Mouse (Mus musculus): ENCODE measurements around the gene Coro1b. TPM values are rescaled to one million over a fixed set of nuclear protein-coding genes. Genes with fewer than 3 reads are reported as not detected.

The Coro1b gene
- polyA plus RNA-seq, 1 experiment from 2014 or later, result 184 TPM

DNA sequence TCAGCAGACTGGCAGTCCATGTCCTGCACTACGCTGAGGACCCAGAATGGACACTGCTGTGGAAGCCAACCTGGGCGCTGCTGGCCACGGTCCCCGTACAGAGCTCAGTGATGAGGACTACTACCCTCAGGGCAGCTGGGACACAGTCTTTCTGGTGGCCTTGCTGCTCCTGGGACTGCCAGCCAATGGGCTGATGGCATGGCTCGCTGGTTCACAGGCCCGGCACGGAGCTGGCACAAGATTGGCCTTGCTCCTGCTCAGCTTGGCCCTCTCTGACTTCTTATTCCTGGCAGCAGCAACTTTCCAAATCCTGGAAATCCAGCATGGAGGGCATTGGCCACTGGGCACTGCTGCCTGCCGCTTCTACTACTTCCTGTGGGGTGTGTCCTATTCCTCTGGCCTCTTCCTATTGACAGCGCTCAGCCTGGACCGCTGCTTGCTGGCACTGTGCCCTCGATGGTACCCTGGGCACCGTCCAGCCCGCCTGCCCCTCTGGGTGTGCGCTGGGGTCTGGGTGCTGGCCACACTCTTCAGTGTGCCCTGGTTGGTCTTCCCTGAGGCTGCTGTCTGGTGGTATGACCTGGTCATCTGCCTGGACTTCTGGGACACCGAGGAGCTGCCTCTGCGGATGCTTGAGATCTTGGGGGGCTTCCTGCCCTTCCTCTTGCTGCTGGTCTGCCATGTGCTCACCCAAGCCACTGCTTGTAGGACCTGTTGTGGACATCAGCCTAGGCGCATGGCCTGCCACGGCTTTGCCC is 5.8 kb upstream of the Coro1b start:
- no peak for DNase-seq (ENCODE audit: low spot score)

DNA sequence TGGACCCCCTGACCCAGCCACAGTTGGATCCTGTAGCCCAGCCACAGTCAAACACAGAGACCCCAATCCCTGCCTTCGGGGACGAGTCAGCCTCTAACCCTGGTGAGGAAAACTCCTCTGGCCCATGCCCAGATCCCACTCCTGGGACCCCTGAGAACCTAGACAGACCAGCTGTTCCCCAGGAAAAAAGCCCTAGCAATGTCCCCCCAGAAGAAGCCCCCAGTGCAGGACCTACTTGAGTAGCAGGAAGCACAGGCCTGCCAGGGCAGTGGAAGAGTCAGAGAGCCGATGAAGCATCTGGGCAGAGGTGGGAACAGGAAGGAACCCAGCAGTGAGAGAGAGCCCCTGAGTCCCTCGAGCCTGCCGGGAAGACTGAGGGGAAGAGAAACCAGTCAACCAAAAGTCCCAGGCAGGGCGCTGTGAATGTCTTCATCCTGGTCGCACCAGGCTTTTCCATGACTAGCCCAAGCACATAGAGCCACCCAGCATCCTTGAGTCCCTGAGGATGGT is 4.6 kb upstream of the Coro1b start, which contains the start of gene Cabp4:
Cabp4 (minus strand) TSS at position 275 of the 510 bp plus-strand sequence.
- DNase-seq (ENCODE audit: low spot score), result no peak

DNA sequence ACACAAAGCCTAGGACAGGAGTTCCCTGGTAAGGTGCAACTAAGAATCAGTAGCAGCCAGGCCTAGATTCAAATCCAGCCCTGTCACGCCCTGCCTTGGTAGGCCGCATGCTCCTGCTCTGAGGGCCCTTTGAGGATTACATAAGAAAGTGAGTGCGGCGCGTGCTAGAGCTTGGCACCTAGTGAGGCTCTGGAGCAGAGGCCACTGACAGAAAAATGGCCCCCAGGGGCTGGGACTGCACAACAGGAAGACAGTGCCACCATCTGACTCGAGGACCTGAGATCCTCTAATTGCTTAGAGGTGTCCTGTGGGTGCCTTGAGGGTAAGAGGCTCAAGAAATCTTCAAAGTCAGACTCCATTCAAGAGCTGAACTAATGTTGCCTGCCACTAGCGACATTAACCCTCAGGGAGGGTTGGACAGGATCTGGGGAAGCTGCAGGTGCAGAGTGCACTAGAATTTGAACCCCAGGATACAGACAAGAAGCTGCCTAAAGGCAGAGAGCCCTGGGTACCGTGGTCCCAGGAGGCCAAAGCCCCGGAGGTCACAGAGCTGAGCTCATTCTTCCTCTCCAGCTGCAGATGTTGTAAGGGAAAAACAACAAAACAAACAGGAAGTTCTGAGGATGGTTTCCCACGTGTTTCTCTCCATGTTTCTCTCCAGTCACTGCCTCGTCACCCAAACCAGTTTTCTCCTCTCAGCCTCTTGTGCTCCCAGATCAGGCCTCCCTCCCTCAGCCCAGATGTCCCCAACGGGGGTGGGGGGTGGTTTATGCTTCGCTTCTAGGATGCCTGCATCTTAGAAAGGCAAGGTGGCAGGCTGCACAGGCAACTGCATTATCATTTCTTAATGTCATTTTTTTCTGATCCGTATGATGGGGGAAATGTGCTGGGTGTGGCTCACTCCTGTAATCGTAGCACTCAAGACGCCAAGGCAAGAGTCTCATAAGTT is 3.6 kb upstream of the Coro1b start:
- peak; percentile 40 for DNase-seq (ENCODE audit: low spot score)

DNA sequence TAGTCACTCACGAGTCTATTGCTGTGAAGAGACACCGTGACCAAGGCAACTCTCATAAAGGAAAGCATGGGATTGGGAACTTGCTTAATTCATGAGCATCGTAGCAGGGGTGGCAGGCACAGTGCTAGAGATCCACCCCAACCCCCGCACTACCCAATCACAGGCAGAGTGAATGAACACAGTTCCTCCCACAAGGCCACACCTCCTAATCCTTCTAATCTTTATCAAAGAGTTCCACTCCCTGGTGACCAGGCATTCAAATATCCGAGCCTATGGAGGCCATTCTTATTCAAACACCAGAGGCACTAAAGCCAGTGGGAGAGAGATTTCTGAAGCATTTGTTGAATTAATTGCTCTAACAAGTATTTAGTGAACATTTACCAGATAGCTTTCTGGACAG is 2.5 kb upstream of the Coro1b start:
- no peak for DNase-seq (ENCODE audit: low spot score)

DNA sequence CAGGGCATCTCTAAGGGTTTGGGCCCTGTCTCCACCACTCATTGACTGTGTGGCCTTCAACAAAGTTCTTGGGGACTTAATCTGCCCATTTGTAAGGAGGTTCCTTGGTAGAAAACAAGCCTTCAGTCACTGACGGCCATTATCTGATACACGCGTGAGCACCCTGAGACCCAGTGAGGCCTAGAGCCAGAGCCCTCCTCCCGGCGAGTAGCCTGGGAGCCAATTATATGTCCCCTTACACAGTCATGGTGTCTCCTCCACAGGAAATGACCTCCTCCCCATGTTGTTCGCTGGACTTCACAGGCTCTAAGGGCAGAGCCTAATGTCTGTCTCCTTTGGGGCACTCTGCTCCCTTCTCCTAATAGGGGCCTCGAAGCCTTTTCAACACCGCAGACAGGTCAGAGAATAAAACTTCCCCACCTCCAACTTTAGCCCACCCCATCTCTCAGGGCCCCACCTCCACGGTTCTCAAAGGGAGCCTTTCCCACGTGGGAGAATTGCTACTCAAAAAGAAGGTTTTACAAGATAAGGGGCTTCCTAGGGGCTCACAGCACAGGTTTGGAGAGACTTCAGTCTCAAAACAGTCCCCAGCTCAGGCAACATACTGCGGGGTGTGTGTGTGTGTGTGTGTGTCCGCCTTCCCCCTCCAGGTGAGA is 1.9 kb upstream of the Coro1b start:
- DNase-seq (ENCODE audit: low spot score), result no peak

GRCm38 (mm10) chr19:4147022-4147405 is 1.4 kb upstream of the Coro1b start:
- no peak for DNase-seq (ENCODE audit: low spot score)

DNA sequence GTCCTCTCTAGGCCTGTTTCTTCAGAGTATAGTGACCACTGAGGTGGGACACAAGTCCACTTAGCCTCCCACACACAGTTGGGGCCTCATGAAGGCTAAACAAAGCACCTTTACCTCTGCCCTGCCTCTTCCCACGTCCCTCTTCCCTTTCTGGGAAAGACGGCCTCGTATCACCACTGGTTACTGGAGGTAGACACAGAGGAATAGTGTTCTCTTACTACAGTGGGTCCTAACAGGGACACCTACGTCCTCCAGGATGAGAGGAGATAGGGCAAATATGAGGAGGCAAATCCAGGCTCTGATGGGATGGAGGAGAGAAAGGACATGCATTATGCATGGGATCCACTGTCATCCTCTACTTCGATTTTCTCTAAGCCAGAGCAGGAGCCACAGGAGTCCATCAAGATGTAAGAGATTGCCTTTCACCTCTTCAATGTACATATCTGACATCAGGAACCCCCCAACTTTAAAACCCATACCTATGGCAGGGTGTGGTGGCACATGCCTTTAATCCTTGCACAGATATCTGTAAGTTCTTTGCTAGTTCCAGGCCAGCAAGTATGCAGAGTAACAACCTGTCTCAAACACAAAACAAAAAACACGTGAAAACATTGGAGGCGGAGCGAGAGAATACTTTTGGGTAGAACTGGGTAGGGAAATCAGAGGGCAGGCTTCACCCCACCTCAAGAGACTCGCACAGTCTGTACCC is 483 bp upstream of the Coro1b start:
- DNase-seq (ENCODE audit: low spot score), result no peak

DNA sequence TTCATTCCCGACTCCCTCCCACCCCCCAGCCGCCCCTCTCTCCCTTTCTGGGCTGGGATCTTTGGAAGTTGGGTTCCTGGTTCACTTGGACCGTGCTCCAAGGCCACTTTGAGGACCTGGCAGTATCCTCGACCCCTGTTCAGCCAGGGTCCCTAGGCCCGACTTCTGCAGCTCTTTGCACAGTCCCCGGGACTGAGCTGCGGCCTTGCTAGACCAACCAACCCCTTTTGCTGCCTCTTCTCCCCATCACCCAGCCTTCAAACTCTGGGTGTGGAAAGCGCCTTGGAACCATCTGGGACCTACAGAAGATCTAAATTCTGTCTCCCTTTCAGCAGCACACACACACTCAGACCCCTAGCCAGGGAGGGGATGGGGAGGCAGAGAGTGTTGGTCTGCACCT is 400 bp downstream of the Coro1b start:
- peak; percentile 33 for DNase-seq (ENCODE audit: low spot score)

DNA sequence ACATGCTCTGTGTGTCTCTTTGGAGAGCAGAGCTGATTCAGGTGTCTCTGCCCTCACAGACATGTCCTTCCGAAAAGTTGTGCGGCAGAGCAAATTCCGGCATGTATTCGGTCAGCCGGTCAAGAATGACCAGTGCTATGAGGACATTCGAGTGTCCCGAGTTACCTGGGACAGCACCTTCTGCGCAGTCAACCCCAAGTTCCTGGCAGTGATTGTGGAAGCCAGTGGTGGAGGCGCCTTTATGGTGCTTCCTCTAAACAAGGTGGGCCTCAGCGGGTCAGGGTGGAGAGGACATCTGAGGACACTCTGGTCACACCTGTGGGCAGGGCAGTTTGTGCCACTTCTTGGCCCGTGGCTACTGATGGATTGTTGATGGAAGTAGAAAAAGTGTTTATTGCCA is 864 bp downstream of the Coro1b start:
- DNase-seq (ENCODE audit: low spot score), result no peak

GRCm38 (mm10) chr19:4149764-4150461 is 1.5 kb downstream of the Coro1b start:
- no peak for DNase-seq (ENCODE audit: low spot score)

GRCm38 (mm10) chr19:4150567-4151487 is 2.4 kb downstream of the Coro1b start:
- DNase-seq (ENCODE audit: low spot score), result no peak

- DNase-seq (ENCODE audit: low spot score), result no peak
Measured at GRCm38 (mm10) chr19:4151488-4151860, 3.1 kb downstream of the Coro1b start.

GRCm38 (mm10) chr19:4151898-4152297 is 3.5 kb downstream of the Coro1b start:
- DNase-seq (ENCODE audit: low spot score), result no peak

DNA sequence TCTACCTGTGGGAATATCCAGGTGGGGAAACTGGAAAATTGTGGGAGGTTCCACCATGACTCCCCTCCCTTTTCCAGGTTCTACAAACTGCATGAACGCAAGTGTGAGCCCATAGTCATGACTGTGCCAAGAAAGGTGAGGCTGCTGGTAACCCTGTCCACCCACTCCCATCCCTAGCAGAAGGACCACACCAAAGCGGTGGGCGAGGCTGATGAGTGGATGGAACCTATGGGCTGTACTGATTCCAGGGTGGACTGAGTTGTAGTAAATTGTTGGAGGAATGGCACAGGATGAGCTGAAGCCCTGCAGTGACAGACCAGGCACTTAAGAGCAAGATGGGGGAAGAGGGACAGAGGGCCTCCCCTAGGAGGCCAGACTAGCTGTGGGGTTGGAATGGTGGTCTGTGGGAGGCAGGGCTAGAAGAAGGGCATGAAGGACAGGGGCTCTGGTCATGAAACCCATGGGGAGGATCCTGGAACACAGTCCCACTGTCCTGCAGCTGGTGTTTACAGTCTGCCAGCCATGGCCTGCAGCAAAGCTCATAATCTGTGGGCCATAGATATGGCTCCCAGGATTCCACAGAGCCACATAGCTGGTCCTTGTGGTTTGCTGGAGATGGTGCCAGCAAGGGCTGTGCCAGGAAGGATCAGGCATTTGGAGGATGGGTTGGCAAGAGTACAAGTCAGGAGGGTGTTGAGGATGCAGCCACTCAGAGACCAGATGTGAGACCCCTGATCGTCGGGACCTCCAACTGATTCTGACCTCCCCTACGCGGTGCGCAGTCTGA is 4.2 kb downstream of the Coro1b start:
- no peak for DNase-seq (ENCODE audit: low spot score)

DNA sequence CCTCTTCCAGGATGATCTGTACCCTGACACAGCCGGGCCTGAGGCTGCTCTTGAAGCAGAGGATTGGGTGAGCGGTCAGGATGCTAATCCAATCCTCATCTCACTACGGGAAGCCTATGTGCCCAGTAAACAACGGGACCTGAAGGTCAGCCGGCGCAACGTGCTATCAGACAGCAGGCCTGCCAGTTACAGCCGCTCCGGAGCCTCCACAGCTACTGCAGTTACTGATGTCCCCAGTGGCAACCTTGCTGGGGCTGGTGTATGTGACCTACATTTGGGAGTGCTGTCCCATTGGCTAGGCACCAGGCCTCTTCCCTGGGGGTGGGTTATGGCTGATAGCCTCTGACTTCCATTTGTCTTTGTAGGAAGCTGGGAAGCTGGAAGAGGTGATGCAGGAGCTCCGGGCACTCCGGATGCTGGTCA is 4.8 kb downstream of the Coro1b start, which contains the start of gene Ptprcap:
Ptprcap (plus strand) TSS at position 373 of the 423 bp plus-strand sequence.
- DNase-seq (ENCODE audit: low spot score), result no peak

DNA sequence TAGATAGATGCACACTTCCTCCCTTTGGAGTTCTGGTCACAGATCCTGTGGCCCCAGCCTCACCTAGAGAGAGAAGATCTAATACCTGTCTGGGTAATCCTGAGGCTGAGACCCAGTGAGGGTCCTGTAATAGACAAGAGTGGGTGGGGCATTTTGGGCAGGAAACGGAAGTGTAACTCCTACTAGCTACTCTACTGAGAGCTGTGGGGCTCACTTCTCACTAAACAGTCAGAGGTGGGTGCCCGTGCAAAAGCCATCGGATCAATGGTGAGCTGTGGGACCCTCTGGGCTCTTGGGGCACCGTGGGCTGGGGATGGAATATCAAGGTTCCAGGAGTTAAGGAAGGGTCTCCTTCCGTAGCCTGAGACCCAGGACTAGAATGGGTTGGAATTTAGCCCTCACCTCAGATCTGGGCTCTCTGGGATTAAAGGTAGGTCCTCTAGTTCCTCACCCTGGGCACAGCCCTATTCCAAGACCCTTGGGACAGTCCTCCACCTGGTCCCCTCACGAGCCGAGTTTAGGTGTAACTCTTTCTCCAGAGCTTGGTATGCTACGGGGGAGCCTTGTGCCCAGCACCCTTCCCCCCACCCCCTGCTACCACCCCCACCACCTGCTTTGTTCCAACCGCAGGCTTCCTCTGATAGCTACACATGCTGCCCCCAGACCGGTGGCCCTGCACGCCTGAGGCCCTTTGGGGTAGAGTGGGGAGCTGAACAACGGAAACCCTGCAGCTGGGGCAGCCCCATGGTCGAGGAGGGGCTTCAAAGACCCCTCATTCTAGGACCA is 6.2 kb downstream of the Coro1b start:
- DNase-seq (ENCODE audit: low spot score), result peak; percentile 86
